Mouse (Mus musculus): ENCODE results near the gene Rap1a.

DNA sequence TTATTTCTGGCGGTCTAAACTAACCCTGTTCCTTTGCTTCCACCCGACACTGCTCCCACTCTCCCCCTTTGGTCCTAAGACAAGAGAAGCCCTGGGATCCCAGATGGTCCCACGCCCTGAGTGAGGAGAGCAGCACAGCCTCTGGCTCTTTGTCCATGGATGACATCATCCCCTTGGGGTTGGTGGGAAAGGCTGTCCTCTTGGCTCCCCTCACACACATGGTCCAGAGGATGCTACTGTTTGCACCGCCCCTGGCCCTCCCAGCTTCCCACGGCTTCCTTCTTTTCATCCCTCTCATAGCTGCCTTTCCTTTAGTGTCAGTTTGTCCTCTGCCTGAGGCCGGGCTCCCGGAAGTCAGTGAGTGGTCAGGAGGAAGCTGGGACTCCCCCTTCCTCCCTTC is 89.4 kb downstream of the Rap1a start:
- TF ChIP-seq GATA1 (IDR thresholded peaks at IDR 0.05; ENCODE audit: low read length) (no peak), TAL1 (IDR thresholded peaks at IDR 0.05; ENCODE audit: low read length) (no peak)
